Mouse (Mus musculus) limb, embryonic 14.5 days (tissue): ENCODE measurements at regions not wholly inside any gene's neighbourhood (a gene's known extent, or its start where the extent isn't known, plus 50 kb on each side); places are given as distances from the start of the nearest gene placed in this dataset.

Experiments
- ATAC-seq: fragments of 200-750 bp; cut with Nextera tagmentation; 2 replicates; pipeline ENCODE4 v1.8.0; 2017; ENCODE audit warnings: low read depth, moderate number of reproducible peaks, moderate TSS enrichment; ENCODE audit not compliant: low FRiP score
- DNase-seq: peaks from one replicate; pipeline ENCODE4 v3.0.0-alpha.2; 2015; ENCODE audit warnings: low spot score
- H3K27ac ChIP-seq: fragments of 300-500 bp; sonication (generic); replicated peaks from 2 replicates; pipeline ENCODE4 v1.5.1; 2014; ENCODE audit warnings: low read depth, mild to moderate bottlenecking, low read length, moderate library complexity, mixed read lengths
- H3K27me3 ChIP-seq: fragments of 300-500 bp; sonication (generic); 2 replicates; pipeline ENCODE4 v1.6.1; 2014; ENCODE audit warnings: low read length, mixed read lengths; ENCODE audit not compliant: control insufficient read depth, insufficient read depth
- H3K36me3 ChIP-seq: fragments of 300-500 bp; sonication (generic); 2 replicates; pipeline ENCODE4 v1.6.1; 2014; ENCODE audit warnings: mild to moderate bottlenecking, low read length, moderate library complexity, mixed read lengths; ENCODE audit not compliant: control insufficient read depth, insufficient read depth
- H3K4me1 ChIP-seq: fragments of 300-500 bp; sonication (generic); 2 replicates; pipeline ENCODE4 v1.6.1; 2014; ENCODE audit warnings: antibody characterized with exemption, low read length, mixed read lengths; ENCODE audit not compliant: control insufficient read depth, insufficient read depth
- H3K4me2 ChIP-seq: fragments of 300-500 bp; sonication (generic); replicated peaks from 2 replicates; pipeline ENCODE4 v1.6.1; 2014; ENCODE audit warnings: low read depth, mild to moderate bottlenecking, low read length, moderate library complexity; ENCODE audit not compliant: severe bottlenecking
- H3K4me3 ChIP-seq: fragments of 300-500 bp; sonication (generic); replicated peaks from 2 replicates; pipeline ENCODE4 v1.5.1; 2014; ENCODE audit warnings: low read length
- H3K9ac ChIP-seq: fragments of 300-500 bp; sonication (generic); 2 replicates; pipeline ENCODE4 v1.6.1; 2014; ENCODE audit warnings: mild to moderate bottlenecking, low read depth, low read length, moderate library complexity; ENCODE audit not compliant: severe bottlenecking
- H3K9me3 ChIP-seq: fragments of 300-500 bp; sonication (generic); 2 replicates; pipeline ENCODE4 v1.6.1; 2016; ENCODE audit warnings: low read length; ENCODE audit not compliant: control insufficient read depth
- POLR2A ChIP-seq: fragments of 200-500 bp; IDR thresholded peaks from 2 replicates; pipeline ENCODE4 v1.8.0; 2012; ENCODE audit warnings: inconsistent platforms, mild to moderate bottlenecking, moderate library complexity, borderline replicate concordance; ENCODE audit not compliant: insufficient read depth, insufficient read length; ENCODE audit errors: extremely low read depth
- WGBS: fragments of 180-500 bp; shearing (Covaris S2); extraction: QIAGEN DNeasy Blood & Tissue Kit; methylation state at CpG from one replicate; pipeline ENCODE4 v1.1.7; 2014; 5-methylcytosine and 5-hydroxymethylcytosine counted together

- H3K4me3 ChIP-seq: no peak overlapping the region
- H3K27ac ChIP-seq: no peak overlapping the region
- H3K4me2 ChIP-seq: no peak overlapping the region
- no peaks in the 10 kb centered on the region for H3K27me3 ChIP-seq
- H3K4me1 ChIP-seq: no peaks in the 10 kb centered on the region
- ATAC-seq (no peak), DNase-seq (no peak)
- no peak for TF ChIP-seq POLR2A
- H3K9ac ChIP-seq: no peak overlapping the region
- no peaks in the 10 kb centered on the region for H3K36me3 ChIP-seq
- H3K9me3 ChIP-seq: no peaks in the 10 kb centered on the region
Observed at GRCm38 (mm10) chr6:104038853-104039252, 453.7 kb upstream of the Cntn6 start.

GRCm38 (mm10) chr6:104040450-104040849, 452.1 kb upstream of the Cntn6 start:
- no peak for TF ChIP-seq POLR2A
- Histone ChIP-seq H3K9me3 (no peaks in the 10 kb centered on the region), H3K27me3 (no peaks in the 10 kb centered on the region), H3K27ac (no peak overlapping the region), H3K4me2 (no peak overlapping the region), H3K9ac (no peak overlapping the region), H3K4me3 (no peak overlapping the region), H3K4me1 (no peaks in the 10 kb centered on the region), H3K36me3 (no peaks in the 10 kb centered on the region)
- WGBS: 72% methylated on average over 2 of the region's 2 CpGs
- no peak for DNase-seq
- ATAC-seq: no peak

- ATAC-seq: no peak
Observed at GRCm38 (mm10) chr6:104055996-104056395, 436.6 kb upstream of the Cntn6 start.

GRCm38 (mm10) chr6:104061692-104062263, 430.8 kb upstream of the Cntn6 start:
- H3K4me1 ChIP-seq: no peaks in the 10 kb centered on the region
- ATAC-seq (no peak), DNase-seq (no peak)
- H3K9ac ChIP-seq: no peak overlapping the region
- no peaks in the 10 kb centered on the region for H3K9me3 ChIP-seq
- H3K4me3 ChIP-seq: no peak overlapping the region
- no peaks in the 10 kb centered on the region for H3K36me3 ChIP-seq
- no peak overlapping the region for H3K27ac ChIP-seq
- TF ChIP-seq POLR2A: no peak
- H3K27me3 ChIP-seq: no peaks in the 10 kb centered on the region
- H3K4me2 ChIP-seq: no peak overlapping the region

More at GRCm38 (mm10) chr6:104055996-104056395, 436.6 kb upstream of the Cntn6 start:
- no peak overlapping the region for H3K4me2 ChIP-seq
- no peak overlapping the region for H3K9ac ChIP-seq
- H3K36me3 ChIP-seq: no peaks in the 10 kb centered on the region
- WGBS: 68% methylated on average over 1 of the region's 1 CpGs
- no peaks in the 10 kb centered on the region for H3K4me1 ChIP-seq
- no peak overlapping the region for H3K27ac ChIP-seq
- H3K4me3 ChIP-seq: no peak overlapping the region
- no peak for TF ChIP-seq POLR2A
- no peak for DNase-seq
- no peaks in the 10 kb centered on the region for H3K27me3 ChIP-seq
- H3K9me3 ChIP-seq: no peaks in the 10 kb centered on the region

- H3K9me3 ChIP-seq: no peaks in the 10 kb centered on the region
- H3K27me3 ChIP-seq: no peaks in the 10 kb centered on the region
- no peaks in the 10 kb centered on the region for H3K4me1 ChIP-seq
- H3K36me3 ChIP-seq: no peaks in the 10 kb centered on the region
- H3K4me2 ChIP-seq: no peak overlapping the region
- no peak overlapping the region for H3K27ac ChIP-seq
- ATAC-seq (no peak), DNase-seq (no peak)
- no peak overlapping the region for H3K4me3 ChIP-seq
- TF ChIP-seq POLR2A: no peak
- H3K9ac ChIP-seq: no peak overlapping the region
- 75% methylated on average over 3 of the region's 3 CpGs for WGBS
Observed at GRCm38 (mm10) chr6:104080581-104080980, 412.0 kb upstream of the Cntn6 start.

GRCm38 (mm10) chr6:104082242-104082641, 410.3 kb upstream of the Cntn6 start:
- WGBS: 85% methylated on average over 2 of the region's 2 CpGs
- Histone ChIP-seq H3K4me1 (no peaks in the 10 kb centered on the region), H3K4me2 (no peak overlapping the region), H3K9ac (no peak overlapping the region), H3K9me3 (no peaks in the 10 kb centered on the region), H3K27ac (no peak overlapping the region), H3K4me3 (no peak overlapping the region), H3K27me3 (no peaks in the 10 kb centered on the region), H3K36me3 (no peaks in the 10 kb centered on the region)
- TF ChIP-seq POLR2A: no peak
- no peak for DNase-seq
- no peak for ATAC-seq
